Mouse (Mus musculus) C3H10T1/2 (cell line): ENCODE data around the gene Zfand2a. TPM values are rescaled to one million over a fixed set of nuclear protein-coding genes. Genes with fewer than 3 reads are reported as not detected.

ENCODE experiments used
- polyA plus RNA-seq, 2 experiments: library from polyadenylated mRNA; unstranded; fragments of >200 nt; fragmentation: generic; extraction: Trizol; gene quantifications; one replicate each; pipeline ENCODE4 v1.2.1; 2012; ENCODE audit warnings: missing spikeins in 2 of 2

The Zfand2a gene
- 10 to 100 TPM in 1 of 2 experiments, 1 to 10 TPM in 1; 3.0 to 14.4 TPM for polyA plus RNA-seq

GRCm38 (mm10) chr5:139484185-139484814, at the start of gene Zfand2a:
Gene Zfand2a, minus strand, starts transcription at chr5:139484549.

DNA sequence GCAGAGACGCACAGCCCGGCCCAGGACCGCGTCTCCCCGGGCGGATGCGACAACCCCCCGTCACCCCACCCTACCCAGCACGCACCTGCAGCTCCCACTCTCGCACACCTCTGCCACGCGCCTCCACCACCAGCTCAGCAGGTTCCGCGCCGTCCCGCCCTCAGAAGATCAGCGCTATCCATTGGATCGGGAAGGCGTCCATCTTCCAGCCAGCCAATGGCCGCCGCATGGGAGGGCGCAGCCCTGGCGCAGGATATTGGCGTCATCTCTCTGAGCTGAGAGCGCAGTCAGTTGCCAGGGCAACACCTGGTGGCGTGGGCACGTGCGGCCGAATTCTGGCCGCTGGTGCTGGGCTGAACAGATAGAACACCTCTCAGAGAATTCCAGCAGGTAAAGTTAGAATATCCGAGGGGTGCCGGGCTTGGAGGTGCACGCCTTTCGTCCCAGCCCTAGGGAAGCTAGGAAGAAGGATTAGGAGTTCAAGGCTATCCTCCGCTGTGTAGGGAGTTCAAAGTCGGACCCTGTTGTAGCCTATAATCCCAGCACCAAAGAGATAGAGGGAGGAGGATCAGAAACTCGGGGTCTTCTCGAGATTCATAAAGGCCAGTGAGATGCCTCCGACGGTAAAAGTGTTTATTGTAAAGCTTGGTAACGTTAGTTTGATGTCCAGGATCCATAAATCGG, 23.8 kb downstream of the Zfand2a start, which contains the start of gene 3110082I17Rik:
3110082I17Rik (minus strand) TSS at position 144 of the 684 bp plus-strand sequence.

GRCm38 (mm10) chr5:139423026-139423865, 61.1 kb downstream of the Zfand2a start, which contains the start of gene Gper1:
Gene Gper1, plus strand, starts transcription at chr5:139423151.

Other genes starting within 250 kb of the Zfand2a start
- gene Get4, start 232.2 kb downstream of the Zfand2a start, polyA plus RNA-seq, result 100 to 1,000 TPM in 1 of 2 experiments, 10 to 100 TPM in 1; 90.3 to 169 TPM
- under 1 TPM; 0.08 to 0.38 TPM for gene Adap1, start 158.9 kb downstream of the Zfand2a start, polyA plus RNA-seq
- 10 to 100 TPM; 64.7 to 77.4 TPM for gene Cox19, start 133.1 kb downstream of the Zfand2a start, polyA plus RNA-seq
- gene Cyp2w1, start 131.9 kb downstream of the Zfand2a start, polyA plus RNA-seq, result not detected
- gene Gpr146, start 106.9 kb downstream of the Zfand2a start, polyA plus RNA-seq, result 1 to 10 TPM in 1 of 2 experiments, under 1 TPM in 1; 0.81 to 5.5 TPM
- gene C130050O18Rik, start 79.3 kb downstream of the Zfand2a start, polyA plus RNA-seq, result under 1 TPM; 0.07 to 0.54 TPM
- 1 to 10 TPM in 1 of 2 experiments, under 1 TPM in 1; 0.95 to 7.4 TPM for gene Gper1, start 61.4 kb downstream of the Zfand2a start, polyA plus RNA-seq
- gene 3110082I17Rik, start 24.0 kb downstream of the Zfand2a start, polyA plus RNA-seq, result 10 to 100 TPM; 14.2 to 14.4 TPM
- gene Uncx, start 58.9 kb upstream of the Zfand2a start, polyA plus RNA-seq, result not detected